9 mouse cellular contexts compared by ENCODE assay signal in genomic region chr12:109830303-109831020, GRCm38 (mm10).
A peak's percentile ranks its signal among the peaks of the same experiment; 100 is the strongest.
DNase-seq lines count a peak whose midpoint lies in the region; ATAC-seq and TF ChIP-seq lines count a peak whose summit lies in the region.
"Had no signal": no experiment of that assay in that cellular context is flagged by ENCODE, and none has a peak within 500 bp of the region (broad histone marks: within the 10 kb centered on the region; RNA-seq: fewer than 3 reads in every experiment).

No protein-coding gene starts in this region.

- H3K4me3 ChIP-seq in heart, embryonic 14.5 days (ENCODE audit: control insufficient read depth in 1 of 2, insufficient read depth in 1 of 2, low read depth in 1 of 2, low read length in 2 of 2), result no peak overlapping the region
- no peak overlapping the region for H3K4me3 ChIP-seq in liver, postnatal 0 days (ENCODE audit: low read depth, low read length)
- H3K4me3 ChIP-seq in thymus, adult 2 months (ENCODE audit: control insufficient read depth, insufficient read depth, low read length), result no peak overlapping the region
- H3K4me3 ChIP-seq: embryonic facial prominence, embryonic 13.5 days had no signal

- H3K27ac ChIP-seq in heart, embryonic 14.5 days (replicated peaks in 1 of 2; ENCODE audit: control insufficient read depth in 1 of 2, insufficient read depth in 1 of 2, low read depth in 2 of 2, low read length in 2 of 2), result no peak overlapping the region
- H3K27ac ChIP-seq in liver, postnatal 0 days (ENCODE audit: low read depth), result no peak overlapping the region
- no peak overlapping the region for H3K27ac ChIP-seq in thymus, adult 2 months (ENCODE audit: control insufficient read depth, insufficient read depth, low read length)
- H3K27ac ChIP-seq: embryonic facial prominence, embryonic 13.5 days had no signal

- H3K27me3 ChIP-seq in heart, embryonic 14.5 days (ENCODE audit: control insufficient read depth, insufficient read depth, low read length), result no peaks in the 10 kb centered on the region
- no peaks in the 10 kb centered on the region for H3K27me3 ChIP-seq in liver, postnatal 0 days (ENCODE audit: insufficient read depth, low read length)
- H3K27me3 ChIP-seq in thymus, adult 2 months (ENCODE audit: control insufficient read depth, insufficient read depth, low read length), result no peaks in the 10 kb centered on the region
- H3K27me3 ChIP-seq: embryonic facial prominence, embryonic 13.5 days had no signal

- ATAC-seq in heart, embryonic 14.5 days (ENCODE audit: insufficient number of reproducible peaks, insufficient read depth, low FRiP score, low read depth), result 0 out of 2 replicates have a peak, but pooled peaks have one; percentile 47
- no peak for ATAC-seq in liver, postnatal 0 days
- ATAC-seq in activated CD4-positive, CD25-positive, alpha-beta regulatory T cell, adult 4 months, result no peak

- no peaks in the 10 kb centered on the region; a peak in 1 of 4 replicates for H3K4me1 ChIP-seq in heart, embryonic 14.5 days (ENCODE audit: control insufficient read depth in 2 of 2, insufficient read depth in 2 of 2, low read length in 2 of 2)
- H3K4me1 ChIP-seq in liver, postnatal 0 days (ENCODE audit: insufficient read depth), result no peaks in the 10 kb centered on the region
- no peaks in the 10 kb centered on the region for H3K4me1 ChIP-seq in thymus, adult 2 months (replicated peaks; ENCODE audit: control insufficient read depth, insufficient read depth, low read length)

- no peak for TF ChIP-seq POLR2A in thymus, adult 2 months (IDR thresholded peaks at IDR 0.05; ENCODE audit: control insufficient read depth, extremely low read depth, insufficient read depth, low read length, poor library complexity)

- TF ChIP-seq CTCF in liver, postnatal 0 days (IDR thresholded peaks at IDR 0.05; ENCODE audit: low read depth), result peak; percentile 51
- TF ChIP-seq CTCF in thymus, adult 2 months (IDR thresholded peaks at IDR 0.05; ENCODE audit: borderline replicate concordance, control insufficient read depth, extremely low read depth, insufficient read depth, low read length, poor library complexity), result no peak

- no peak overlapping the region for H3K9ac ChIP-seq in heart, embryonic 14.5 days (ENCODE audit: low read length)
- no peak overlapping the region for H3K9ac ChIP-seq in liver, postnatal 0 days (replicated peaks)
- H3K9ac ChIP-seq: embryonic facial prominence, embryonic 13.5 days had no signal

- no peak overlapping the region for H3K4me2 ChIP-seq in heart, embryonic 14.5 days (ENCODE audit: low read length)
- H3K4me2 ChIP-seq in liver, postnatal 0 days (ENCODE audit: low read depth, low read length), result no peak overlapping the region
- H3K4me2 ChIP-seq: embryonic facial prominence, embryonic 13.5 days had no signal

- 50% methylated on average over 16 of the region's 16 CpGs for WGBS in heart, embryonic 14.5 days
- WGBS in liver, postnatal 0 days (ENCODE audit: insufficient replicate concordance), result 46% methylated on average over 16 of the region's 16 CpGs
- 52% methylated on average over 16 of the region's 16 CpGs for WGBS in thymus, adult 2 months

- no peaks in the 10 kb centered on the region for H3K9me3 ChIP-seq in heart, embryonic 14.5 days (ENCODE audit: control insufficient read depth, low read length)
- no peaks in the 10 kb centered on the region for H3K9me3 ChIP-seq in liver, postnatal 0 days (ENCODE audit: low read length)
- H3K9me3 ChIP-seq: embryonic facial prominence, embryonic 13.5 days had no signal

- no peak for TF ChIP-seq EP300 in liver, postnatal 0 days (IDR thresholded peaks at IDR 0.05; ENCODE audit: low read depth)

- peak; percentile 38 to 40 for DNase-seq in frontal cortex, postnatal 10 days (ENCODE audit: low spot score in 2 of 2)
- DNase-seq in frontal cortex, adult 2 months (ENCODE audit: extremely low spot score in 1 of 2, low spot score in 1 of 2), result no peak
- DNase-seq in ovary, postnatal 14 days (ENCODE audit: low spot score), result peak; percentile 37
- no peak for DNase-seq in ovary, adult 18-20 months (ENCODE audit: low spot score)
- peak; percentile 32 for DNase-seq in liver, postnatal 0 days
- no peak for DNase-seq in thymus, adult 2 months

- no peaks in the 10 kb centered on the region for H3K36me3 ChIP-seq in heart, embryonic 14.5 days (ENCODE audit: control insufficient read depth, insufficient read depth, low read length)
- no peaks in the 10 kb centered on the region for H3K36me3 ChIP-seq in liver, postnatal 0 days (replicated peaks; ENCODE audit: insufficient read depth, low read length)
- no peaks in the 10 kb centered on the region for H3K36me3 ChIP-seq in thymus, adult 2 months (ENCODE audit: control insufficient read depth, insufficient read depth, low read length)
- H3K36me3 ChIP-seq: embryonic facial prominence, embryonic 13.5 days had no signal

Comparison
In these comparisons a context has a peak if more than half of its experiments do, and no peak if none do; other contexts are left out.
1. DNase-seq: peak in frontal cortex, postnatal 10 days (2 of 2), ovary, postnatal 14 days (single experiment) and liver, postnatal 0 days (single experiment); none in frontal cortex, adult 2 months (0 of 2), ovary, adult 18-20 months (single experiment) and thymus, adult 2 months (single experiment).